Mouse (Mus musculus): Measurements from ENCODE around the gene Pef1.

- no peak for TF ChIP-seq CTCF (IDR thresholded peaks at IDR 0.05; ENCODE audit: low read depth)
- TF ChIP-seq EP300 (IDR thresholded peaks at IDR 0.05; ENCODE audit: low read depth): no peak
Measured at GRCm38 (mm10) chr4:130079521-130079920, 22.8 kb upstream of the Pef1 start.
